In genomic region chr12:68115762-68116161, GRCm38 (mm10) we compare ENCODE assay signal across 18 mouse cellular contexts.
"Had no signal": no experiment of that assay in that cellular context is flagged by ENCODE, and none has a peak within 500 bp of the region (broad histone marks: within the 10 kb centered on the region; RNA-seq: fewer than 3 reads in every experiment).

No protein-coding gene starts in this region.

- DNase-seq: kidney, adult 8-10 months; kidney, postnatal 10 days; kidney, postnatal 36 days; layer of hippocampus, postnatal 36 days; left cerebral cortex, postnatal 4 days; liver, postnatal 0 days; lung, embryonic 14.5 days; lung, postnatal 36 days; midbrain, embryonic 14.5 days; right cerebral cortex, postnatal 4 days; thymus, postnatal 25 days had no signal

- H3K9ac ChIP-seq: kidney, embryonic 15.5 days; limb, embryonic 12.5 days; limb, embryonic 15.5 days; liver, embryonic 14.5 days; liver, postnatal 0 days; lung, embryonic 14.5 days; stomach, embryonic 15.5 days had no signal

- H3K9me3 ChIP-seq: kidney, embryonic 15.5 days; limb, embryonic 12.5 days; limb, embryonic 15.5 days; stomach, embryonic 15.5 days had no signal

- H3K4me3 ChIP-seq: kidney, embryonic 15.5 days; left cerebral cortex, adult 2 months; limb, embryonic 12.5 days; limb, embryonic 15.5 days; stomach, embryonic 15.5 days had no signal

- H3K27me3 ChIP-seq: kidney, embryonic 15.5 days; limb, embryonic 12.5 days; limb, embryonic 15.5 days; stomach, embryonic 15.5 days had no signal

- H3K4me1 ChIP-seq: kidney, embryonic 15.5 days; limb, embryonic 12.5 days; limb, embryonic 15.5 days; stomach, embryonic 15.5 days had no signal

- H3K36me3 ChIP-seq: kidney, embryonic 15.5 days; limb, embryonic 12.5 days; limb, embryonic 15.5 days; stomach, embryonic 15.5 days had no signal

- H3K27ac ChIP-seq: kidney, embryonic 15.5 days; left cerebral cortex, adult 2 months; limb, embryonic 12.5 days; limb, embryonic 15.5 days; liver, embryonic 14.5 days; stomach, embryonic 15.5 days had no signal

- ATAC-seq: liver, postnatal 0 days; lung, postnatal 0 days had no signal
